Mouse (Mus musculus) common myeloid progenitor, adult 5-6 weeks (primary cell): Measurements from ENCODE around the gene Por. TPM values are rescaled to one million over a fixed set of nuclear protein-coding genes. Genes with fewer than 3 reads are reported as not detected.

Source experiments
- ATAC-seq: replicated peaks from 2 replicates; pipeline ENCODE4 v1.8.0; 2016; ENCODE audit warnings: low read depth, mild to moderate bottlenecking, moderate TSS enrichment, inconsistent platforms; ENCODE audit not compliant: poor library complexity, severe bottlenecking
- total RNA-seq: library from RNA; stranded (forward); fragments of 200-1000, 187-1606 nt; gene quantifications from 2 replicates; pipeline ENCODE4 v1.2.3, GENCODE M21; 2017

The Por gene
- total RNA-seq, 1 experiment from 2014 or later, result 72.0 TPM

DNA sequence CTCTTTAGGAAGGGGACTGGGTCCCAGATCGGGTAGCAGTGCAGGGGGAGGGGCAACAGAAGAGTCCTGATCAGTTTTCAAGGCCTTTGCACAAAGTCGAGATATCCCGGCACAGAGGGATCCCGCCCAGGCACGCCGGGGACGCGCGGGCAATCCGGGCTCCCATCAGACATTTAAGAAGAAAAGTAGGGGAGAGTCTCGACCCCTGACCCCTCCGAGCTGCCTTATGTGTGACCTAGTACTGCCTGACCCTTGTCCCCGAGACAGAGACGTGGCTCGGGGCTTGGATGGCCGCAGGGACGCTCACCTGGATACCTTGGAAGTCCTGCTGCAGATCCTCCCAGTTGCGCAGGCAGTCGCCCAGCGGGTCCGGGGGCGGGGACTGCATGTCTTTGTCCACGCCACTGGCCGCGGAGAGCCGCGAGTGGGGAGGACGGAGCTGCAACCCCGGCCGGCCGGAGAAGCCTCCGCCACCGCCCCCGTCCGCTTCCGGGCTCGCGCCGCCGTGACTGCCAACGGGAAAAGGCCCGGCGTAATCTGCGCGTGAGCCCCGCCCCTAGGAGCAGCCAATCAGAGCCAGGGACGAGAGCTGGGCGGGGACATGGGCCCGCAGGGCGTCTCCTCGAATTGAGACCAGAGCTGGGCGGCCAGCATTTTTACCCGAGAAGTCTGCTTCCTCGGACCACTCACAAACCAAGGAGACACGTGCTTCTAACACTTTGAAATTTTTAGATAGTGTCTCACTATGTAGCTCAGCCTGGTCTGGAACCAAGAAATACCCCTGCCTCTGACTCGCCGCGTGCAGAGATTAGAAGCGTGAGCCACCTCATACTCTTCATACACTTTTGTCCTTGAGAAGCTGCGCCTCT lies 74.1 kb downstream of the Por start, which contains the start of gene Tmem120a:
Gene Tmem120a, minus strand, starts transcription at position 708 of the 869 bp plus-strand sequence.
- ATAC-seq, result peak; percentile 97

DNA sequence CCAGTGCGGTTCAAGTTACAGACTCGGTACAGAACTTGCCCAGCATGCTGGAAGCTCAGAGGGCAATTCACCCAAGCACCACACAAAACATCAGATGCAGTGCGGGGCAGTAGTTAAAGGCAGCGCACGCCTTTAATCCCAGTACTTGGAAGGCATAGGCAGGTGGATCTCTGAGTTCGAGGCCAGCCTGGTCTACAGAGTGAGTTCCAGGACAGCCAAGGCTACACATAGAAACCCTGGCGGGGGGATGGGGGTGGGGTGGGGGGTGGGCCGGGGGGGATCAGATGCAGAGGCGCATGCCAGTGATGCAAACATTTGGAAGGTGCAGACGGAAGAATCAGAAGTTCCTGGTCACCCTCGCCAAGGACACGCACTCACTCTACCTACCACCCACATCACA lies 74.9 kb downstream of the Por start:
- peak; percentile 13; the same call in 1 of the 2 replicates for ATAC-seq

DNA sequence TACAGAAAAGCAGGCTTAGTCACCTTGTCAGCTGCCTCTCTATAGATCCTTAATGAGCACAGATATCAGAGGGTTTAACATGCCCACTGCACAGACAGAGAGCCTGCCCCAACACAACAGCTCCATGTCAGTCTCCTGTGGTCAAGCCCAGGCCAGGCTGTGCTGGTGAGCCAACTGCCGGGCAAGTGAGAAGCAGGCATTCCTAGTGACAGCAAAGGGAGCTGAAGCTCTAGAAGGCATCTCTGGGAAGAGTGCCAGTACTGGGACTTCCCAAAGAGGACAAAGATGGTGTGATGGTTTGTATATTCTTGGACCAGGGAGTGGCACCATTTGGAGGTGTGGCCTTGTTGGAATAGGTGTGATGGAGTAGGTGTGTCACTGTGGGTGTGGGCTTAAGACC lies 81.2 kb downstream of the Por start:
- ATAC-seq, result no peak

DNA sequence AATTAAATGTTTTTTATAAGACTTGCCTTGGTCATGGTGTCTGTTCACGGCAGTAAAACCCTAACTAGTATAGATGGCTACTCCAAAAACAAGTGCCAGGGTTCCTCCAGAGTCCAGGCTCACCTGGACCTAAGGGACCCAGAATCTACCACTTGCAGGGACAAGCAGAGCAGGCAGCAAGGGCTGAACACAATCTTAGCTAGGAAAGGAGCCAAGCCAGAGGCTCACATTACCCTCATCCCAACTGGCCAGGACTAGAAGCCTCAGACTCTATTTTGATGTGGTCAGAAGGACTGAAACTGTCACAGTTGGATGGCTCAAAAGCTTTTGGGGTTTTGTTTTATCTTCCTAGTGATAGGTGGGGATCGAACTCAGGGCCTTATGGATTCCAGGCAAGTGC lies 81.8 kb downstream of the Por start:
- no peak for ATAC-seq

DNA sequence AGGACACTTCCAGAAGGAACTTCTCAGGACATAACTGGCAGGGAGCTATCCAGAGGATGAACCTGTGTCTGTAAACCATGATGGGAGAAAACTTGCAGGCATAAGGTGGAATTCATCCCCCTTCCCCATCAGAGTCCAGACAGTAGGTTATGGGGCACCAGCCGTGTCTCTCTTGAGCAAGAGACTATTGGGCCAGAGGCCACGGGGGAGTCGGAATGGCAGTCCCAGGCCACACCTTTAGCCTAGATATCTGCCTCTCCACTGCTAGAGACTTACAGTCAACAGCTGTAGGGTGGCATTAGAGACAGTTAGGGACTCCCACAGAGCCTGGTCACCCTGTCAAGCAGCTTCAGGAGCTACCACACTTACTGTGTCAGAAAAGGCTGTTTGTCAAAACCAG lies 92.0 kb downstream of the Por start:
- no peak for ATAC-seq

DNA sequence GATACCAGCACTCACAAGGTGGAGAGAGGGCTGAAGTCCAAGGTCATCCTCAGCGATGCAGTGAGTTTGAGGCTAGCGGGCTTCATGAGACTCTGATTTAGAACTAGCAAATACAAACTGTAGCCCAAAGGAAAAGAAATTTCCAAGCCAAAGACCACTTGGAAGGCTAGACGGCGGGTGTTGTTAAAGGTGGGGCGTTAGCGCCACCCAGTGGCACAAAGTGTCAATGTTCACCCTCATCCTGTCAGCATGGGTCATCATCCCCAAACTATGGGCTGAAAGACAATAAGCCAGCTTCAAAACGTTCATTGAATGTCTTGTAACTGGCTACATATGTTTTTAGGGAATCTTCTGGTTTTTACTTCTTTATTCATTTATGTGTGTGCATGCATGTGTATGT lies 93.7 kb downstream of the Por start:
- ATAC-seq, result peak; percentile 87

DNA sequence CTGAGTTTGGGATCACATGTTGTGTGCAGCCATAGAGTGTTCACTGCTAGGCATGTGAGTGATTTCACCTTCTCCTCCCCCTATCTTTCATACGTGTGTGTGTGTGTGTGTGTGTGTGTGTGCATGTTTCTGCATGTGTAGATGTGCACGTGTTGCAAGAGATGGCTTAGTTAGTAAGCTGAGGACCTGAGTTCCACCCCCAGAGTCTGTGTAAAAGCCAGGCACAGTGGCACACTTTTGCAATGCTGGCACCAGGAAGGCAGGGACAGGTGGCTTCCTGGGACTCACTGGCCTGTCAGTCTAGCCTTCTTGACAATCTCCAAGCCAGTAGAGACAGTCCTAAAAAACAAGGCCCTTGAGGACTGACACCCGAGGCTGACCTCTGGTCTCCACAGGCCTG lies 95.1 kb downstream of the Por start:
- no peak for ATAC-seq

DNA sequence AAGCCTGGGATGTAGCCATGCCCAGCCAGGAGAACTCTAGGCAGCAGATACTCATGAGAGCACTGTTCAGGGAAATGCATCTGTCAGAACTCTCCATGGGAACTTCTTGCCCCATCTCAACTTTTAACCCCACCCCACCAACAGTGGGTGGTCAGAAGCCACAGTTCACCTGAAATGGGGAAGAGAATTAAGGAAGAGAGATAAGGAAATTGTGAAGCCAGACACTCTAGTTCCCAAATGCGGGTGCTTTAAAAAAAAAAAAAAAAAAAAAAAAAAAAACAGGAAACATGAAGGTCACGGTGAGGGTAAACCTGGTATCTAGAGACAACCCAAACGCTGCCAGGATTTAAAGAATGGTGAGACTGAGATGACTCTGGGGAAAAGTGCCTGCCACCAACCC lies 102.7 kb downstream of the Por start:
- ATAC-seq, result peak; percentile 52

DNA sequence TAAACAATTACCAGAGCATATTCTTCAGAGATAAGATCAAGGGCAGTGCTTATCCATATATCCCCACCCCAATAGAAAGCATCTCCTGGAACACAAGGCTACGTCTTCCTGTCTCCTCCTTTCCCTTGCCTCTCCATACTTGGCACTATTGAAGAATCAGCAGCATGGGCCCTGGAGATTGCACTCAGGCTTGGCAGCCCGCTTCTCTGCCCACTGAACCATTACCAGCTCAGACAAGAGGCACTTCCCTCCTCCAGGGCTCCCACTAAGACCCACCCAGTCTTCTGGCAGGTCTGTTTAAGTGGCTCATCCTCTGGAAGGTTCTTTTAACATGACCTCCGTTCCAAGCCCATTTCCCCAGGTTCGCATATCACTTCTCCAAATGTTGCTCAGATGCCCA lies 106.7 kb downstream of the Por start:
- ATAC-seq, result no peak

DNA sequence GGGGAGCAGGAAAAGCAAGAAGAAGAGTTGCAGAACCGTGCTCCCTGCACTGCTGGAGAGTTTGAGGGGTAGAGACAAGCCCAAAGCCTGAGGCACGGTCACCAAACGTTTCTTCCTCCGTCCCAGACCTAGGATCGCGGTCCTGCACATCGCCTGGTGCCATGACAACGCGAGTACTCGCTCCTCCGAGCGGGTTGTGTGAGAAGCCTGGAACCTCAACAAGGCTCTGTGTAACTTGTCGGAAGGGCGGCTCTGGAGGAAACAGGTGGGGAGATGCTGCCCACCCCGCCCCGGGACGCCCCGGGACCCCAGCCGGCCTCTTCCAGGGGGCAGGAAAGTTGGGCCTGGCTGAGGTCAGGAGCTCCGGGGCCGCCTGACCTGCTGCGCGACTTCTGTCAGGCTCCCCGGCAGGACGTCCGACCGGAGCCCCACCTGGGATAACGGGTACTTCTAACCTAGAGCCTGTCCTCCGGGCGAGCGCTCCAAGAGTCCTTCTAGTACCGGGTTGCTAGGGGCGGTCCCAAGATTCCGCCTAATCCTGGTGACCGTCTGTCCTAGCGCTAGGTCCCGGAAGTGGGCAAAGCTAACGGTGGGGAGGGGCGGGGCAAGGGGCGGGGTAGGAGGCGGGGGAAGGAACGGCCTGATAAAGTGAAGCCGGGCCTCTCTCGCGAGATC lies 108.1 kb downstream of the Por start, which contains the start of gene Styxl1:
Gene Styxl1, minus strand, starts transcription at position 590 of the 675 bp plus-strand sequence.
- ATAC-seq, result peak; percentile 10; the same call in 1 of the 2 replicates

DNA sequence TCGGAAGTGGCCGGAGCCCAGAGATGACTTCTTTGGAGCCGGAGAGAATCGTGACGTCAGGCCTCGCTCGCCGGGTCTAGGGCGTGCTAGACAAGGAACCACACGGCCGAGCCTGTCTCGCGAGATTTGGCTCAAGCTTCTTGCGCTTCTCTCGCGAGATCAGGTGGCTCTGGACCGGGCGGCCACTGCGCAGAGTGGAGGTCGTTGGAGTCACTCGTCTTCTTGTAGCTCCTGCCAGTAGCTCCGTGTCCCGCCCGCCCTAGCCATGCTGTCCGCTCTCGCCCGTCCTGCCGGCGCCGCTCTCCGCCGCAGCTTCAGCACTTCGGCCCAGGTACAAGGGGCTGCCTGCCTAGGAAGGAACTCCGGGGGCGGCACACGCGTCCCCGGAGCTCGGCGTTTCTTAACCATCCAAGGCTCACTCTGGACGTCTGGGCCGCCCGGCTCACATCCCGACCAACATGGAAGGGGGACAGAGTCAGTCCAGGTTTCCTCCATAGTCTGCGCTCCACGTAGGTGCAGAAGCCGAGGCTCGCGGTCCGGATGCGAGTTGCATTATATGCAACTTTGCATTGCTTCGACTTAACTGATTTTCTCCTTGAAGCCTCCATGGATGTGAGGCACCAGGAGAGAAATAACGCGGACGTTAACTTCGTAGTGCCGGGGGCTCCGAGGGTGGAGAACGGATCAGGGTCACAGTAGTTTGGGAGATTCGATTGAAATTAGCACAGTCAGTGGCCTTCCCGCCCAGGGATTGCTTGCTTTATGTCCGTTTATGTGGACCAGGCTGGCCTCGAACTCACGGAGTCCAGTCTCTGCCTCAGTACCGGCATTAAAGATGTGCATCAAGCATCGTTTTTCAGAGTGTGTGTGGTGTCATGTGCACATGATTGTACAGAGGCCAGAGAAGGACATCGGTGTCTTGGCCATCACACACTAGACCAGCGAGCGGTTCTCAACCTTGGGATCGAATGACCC lies 108.9 kb downstream of the Por start, which contains the start of gene Mdh2:
Gene Mdh2, plus strand, starts transcription at position 10 of the 975 bp plus-strand sequence.
- ATAC-seq, result peak; percentile 92

DNA sequence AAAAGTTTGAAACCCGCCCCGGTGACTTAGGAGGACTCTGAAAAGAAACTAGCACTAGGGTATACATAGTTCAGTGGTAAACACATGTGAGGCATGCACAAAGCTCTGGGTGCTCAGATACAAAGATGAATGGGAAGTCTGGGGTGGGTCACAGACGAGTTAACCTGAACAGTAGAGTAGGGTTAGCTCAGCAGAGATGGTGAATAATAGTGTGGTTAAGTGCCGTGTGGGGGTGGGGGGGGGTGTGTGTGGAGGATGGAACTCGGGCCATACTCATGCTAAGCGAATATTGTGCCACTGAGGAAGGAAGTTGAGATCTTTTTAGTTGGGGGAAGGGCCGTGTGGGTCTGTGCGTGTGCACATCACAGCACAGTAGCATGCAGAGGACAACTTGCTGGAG lies 110.5 kb downstream of the Por start:
- ATAC-seq, result no peak

DNA sequence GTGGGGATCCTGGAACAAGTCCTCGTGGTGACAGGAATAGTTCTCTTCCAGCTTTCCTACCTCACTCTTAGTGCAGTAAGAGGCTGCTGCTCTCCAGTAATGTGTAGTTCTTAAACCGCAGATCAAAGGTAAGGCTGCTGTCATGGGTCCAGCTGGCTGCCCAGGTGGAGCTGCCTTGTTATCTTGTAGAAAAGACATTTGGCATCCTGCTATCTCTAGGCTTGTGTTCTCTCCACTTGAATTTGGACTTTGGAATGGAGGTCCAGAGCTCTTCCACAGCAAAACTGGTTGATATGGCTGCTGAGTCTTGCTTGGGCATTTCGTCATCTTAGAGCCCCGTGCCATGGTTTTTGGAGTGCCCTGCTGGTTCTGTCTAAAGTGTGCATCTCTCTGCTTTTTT lies 113.1 kb downstream of the Por start:
- no peak for ATAC-seq

Other genes starting within 250 kb of the Por start
- gene Hip1, start 124.9 kb upstream of the Por start, total RNA-seq, result 4.2 and 8.5 TPM in 2 replicates
- gene Ccl26, start 106.5 kb upstream of the Por start, total RNA-seq, result not detected in 2 replicates
- gene Ccl24, start 97.0 kb upstream of the Por start, total RNA-seq, result not detected in 2 replicates
- 12.4 and 14.0 TPM in 2 replicates for gene Rhbdd2, start 37.4 kb upstream of the Por start, total RNA-seq
- gene Tmem120a, start 74.4 kb downstream of the Por start, total RNA-seq, result 8.5 and 12.4 TPM in 2 replicates
- not detected in 2 replicates for gene Styxl1, start 108.4 kb downstream of the Por start, total RNA-seq
- 189 and 208 TPM in 2 replicates for gene Mdh2, start 108.4 kb downstream of the Por start, total RNA-seq
- gene Srrm3, start 136.9 kb downstream of the Por start, total RNA-seq, result not detected in 2 replicates
- 0.46 and 1.4 TPM in 2 replicates for gene Hspb1, start 217.9 kb downstream of the Por start, total RNA-seq